Mouse (Mus musculus) testis, postnatal 14 days (tissue): ENCODE data around the gene Pla2g5.
A peak's percentile ranks its signal among the peaks of the same experiment; 100 is the strongest.
"Not testable (repeated sequence)": the region's sequence is repeated elsewhere in the genome, so short reads cannot be mapped to it uniquely, and the experiment has no call there.

Experiments
- DNase-seq: peaks from one replicate; pipeline ENCODE4 v3.0.0; 2021; ENCODE audit warnings: low spot score

Pla2g5 gene

DNA sequence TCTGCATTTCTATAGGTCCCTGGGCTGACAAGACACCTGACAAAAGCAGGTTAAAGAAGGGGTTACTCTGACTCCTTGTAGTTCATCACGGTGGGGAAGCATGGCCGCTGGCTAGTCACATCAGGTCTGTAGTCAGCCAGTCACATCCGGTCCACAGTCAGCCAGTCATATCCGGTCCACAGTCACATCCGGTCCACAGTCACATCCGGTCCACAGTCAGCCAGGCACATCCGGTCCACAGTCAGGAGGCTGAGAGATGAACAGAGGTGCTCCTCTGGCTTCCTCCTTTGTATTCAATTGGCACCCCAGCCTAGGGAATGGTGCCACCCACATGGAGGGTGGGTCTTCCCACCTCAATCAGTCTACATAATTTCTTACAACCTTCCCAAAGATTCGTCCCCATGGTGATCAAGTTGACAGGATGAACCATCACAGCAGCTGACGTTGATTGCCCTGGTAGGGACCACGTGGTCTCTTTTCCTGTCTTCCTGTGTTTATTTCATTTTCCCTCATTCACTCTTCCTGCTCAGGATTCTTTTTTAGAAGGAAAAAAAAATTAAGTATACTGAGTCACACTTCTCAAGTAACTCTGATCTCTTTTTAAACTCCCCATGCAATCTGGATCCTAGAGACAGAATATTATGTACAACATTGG lies at the start of gene Pla2g5:
TSS of gene Pla2g5 (minus strand) at position 139 of the 655 bp plus-strand sequence.
- no peak for DNase-seq

DNA sequence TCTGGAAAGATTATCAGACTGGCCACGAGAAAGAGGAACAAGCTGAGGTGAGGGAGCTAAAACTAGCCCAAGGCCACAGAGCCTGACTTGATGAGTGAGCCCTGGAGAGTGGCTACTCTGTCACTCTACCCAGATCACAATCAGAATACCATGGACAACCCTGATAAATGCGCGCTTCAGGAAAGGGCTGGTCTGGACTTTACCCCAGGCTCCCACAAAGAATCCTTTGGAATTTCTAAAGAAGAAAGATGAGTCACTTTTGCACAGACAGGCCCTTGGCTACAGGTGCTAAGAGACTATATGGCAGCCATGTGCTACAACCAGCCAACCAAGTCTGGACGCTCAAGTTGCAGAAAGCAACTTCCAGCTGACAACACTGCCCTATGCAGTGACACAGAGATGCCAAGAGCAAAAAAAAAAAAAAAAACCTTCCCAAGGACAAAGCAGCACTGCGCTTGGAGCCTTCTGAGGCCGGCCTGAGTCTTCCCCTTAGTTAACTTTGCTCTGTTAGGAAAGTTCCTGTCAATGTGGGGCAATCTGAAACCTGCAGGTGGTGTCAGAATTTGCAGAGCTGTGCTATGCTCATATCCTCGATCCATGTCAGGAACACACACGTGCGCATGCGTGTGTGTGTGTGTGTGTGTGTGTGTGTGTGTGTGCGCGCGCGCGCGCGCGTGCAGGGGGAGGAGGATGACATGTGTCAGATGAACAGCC lies 42.5 kb upstream of the Pla2g5 start:
- DNase-seq = no peak

DNA sequence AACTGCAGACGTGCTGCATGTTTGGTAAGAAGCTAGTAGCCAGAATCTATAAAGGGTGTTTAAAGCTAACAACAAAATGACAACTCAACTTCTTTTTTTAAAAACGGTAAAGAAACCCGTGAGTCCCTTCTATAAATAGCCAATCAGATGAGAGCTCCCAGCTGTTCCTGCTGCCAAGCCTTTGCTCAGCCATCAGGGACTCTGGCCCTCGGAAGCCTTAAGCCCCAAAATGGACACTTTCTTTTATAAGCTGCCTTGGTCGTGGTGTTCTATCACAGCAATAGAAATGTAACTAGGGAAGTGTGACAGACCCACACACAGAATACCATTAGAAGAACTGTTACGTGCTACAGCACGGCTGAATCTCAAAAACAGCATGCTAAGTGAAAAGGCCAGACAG lies 36.1 kb upstream of the Pla2g5 start:
- no peak for DNase-seq

DNA sequence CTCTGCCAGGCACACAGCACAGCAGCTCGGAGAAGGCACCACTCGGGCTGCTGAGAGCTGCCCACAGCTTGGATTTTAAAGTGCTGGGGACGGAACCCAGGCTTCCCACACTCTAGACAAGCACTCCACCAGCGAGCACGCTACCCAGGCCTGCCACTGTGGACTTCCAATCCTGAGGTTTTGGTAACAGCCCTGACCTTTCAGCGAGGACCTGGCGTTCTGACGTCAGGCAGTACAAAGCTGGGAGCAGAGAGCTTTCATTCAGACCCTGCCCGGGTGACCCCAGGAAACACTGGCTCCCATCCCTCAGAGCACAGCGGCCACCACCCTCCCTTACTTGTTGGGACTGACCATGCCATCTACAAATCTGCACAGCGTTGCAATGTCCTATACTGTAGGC lies 30.5 kb upstream of the Pla2g5 start:
- DNase-seq = not testable (repeated sequence)

DNA sequence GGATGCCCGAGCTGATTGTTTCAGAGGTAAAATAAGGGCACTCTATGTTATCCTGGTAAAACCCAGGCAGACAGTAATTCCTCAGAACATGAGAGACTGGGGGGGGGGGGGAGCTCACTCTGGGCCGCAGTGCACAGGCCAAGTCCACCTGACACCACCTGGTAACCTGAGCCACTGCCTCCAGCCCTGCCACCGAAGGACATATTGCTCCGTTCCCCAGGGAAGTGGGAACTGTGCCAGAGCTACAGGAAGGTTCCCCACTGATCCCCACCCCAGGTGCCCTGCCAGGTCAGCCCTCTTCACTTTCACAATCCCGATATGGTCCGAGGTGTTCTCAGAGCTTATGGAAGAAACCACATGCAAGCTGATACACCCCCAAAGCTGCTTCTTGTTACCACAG lies 29.4 kb upstream of the Pla2g5 start:
- no peak for DNase-seq

DNA sequence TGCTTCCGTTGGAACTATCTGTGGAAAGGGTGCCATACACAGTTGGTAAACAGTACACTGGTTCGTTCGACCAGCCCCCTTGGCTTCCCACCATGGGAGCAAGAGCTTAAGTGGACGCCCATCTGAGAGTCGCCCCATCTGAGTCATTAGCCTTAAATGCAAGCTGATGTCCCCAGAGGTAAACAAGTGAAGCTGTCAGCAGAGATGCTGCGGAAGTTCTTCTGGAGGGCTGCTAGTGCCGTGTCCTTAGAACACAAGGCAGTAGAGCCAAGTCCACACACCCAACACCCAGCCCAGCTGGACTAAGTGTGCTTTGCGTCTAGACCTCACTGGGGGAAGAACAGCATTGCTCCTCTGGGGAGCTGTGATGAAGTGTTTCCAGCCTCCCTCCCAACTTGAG lies 26.4 kb upstream of the Pla2g5 start:
- peak; percentile 34 for DNase-seq

DNA sequence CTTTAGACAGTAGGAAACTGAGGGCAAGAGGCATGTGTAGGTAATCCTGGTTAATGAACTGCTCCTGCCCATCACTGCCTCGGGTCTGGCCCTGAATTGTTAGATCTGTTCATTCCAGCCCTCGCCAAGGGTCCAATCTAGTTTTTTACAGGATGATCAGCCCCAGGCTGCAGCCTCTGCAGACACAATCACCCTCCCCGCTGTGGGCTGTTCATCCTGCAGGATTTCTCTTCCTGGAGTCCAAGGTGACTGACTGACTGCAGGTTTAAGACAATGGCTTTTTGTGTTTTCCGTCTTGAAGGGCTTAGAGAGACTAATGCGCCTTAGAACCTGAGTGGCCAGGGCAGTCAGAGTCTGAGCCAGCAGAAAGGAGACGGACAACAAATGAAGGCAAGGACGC lies 25.9 kb upstream of the Pla2g5 start:
- DNase-seq = no peak

DNA sequence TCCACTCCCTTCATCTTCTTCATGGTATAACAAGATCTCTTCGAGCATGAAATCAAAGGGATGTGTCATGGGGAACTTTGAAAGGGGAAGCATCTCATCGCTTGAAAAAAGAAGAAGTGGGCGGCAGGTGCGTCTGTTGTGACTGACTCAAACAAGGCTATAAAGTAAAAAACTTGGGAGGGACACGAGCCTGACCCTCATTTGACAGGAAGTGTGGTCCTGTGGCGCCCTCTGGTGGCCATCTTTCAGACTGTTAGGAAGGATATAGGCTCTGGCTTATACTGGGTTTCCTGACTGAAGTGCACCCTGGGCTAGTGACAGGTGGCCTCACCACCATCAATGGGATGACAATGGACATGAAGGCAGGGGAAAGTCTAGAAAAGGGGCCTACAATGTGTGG lies 21.0 kb upstream of the Pla2g5 start:
- peak; percentile 69 for DNase-seq

DNA sequence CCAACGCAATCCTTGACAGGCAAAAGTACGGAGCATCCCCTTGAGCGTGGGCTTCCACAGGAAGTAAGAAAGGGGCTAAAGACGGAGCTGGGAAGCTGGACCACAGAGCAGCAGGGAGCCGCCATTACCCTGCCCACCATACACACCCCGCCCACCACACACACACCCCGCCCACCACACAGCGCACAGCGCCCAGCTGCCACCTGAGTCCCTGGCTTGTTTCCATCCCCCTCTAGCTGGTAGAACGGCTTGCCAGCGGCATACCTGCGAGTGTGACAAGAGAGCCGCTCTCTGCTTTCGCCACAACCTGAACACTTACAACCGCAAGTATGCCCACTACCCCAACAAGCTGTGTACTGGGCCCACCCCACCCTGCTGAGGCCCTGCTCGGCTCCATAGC lies 18.9 kb upstream of the Pla2g5 start:
- no peak for DNase-seq

DNA sequence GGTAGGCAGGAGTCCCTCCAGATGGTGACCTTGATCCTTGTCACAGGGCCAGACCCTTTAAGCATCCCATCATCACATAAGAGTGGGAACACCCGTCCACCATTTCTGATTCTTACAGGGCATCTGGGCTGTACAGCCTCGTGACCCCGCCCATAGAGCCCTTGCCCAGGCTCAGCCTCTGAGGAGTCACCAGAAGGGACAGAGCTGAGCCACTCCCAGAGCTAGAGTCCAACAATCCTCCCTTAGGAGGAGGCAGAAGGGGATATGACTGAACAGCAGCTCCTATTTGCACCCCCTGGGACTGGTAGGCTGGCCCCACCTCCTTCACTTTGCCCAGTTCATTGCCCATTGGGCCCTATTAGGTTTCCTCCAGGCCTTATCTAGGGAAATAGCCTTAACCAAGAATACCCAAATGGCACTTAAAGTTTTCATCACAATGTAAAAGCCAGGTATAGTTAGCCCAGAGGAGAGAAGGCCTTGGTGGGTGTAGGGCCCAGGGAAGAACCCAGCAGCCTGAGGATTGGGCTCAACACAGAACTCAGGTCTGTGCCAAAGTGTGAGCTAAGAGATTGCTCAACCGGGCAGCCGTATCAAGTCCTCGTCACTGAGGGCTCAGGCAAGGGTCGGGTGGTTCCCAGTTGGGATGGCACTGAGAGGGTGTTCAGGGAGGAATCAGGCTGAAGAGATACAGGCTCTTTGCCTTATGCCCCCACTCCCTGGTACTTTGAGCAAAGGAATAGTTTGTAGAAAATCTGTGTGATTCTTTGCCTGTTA lies 17.7 kb upstream of the Pla2g5 start:
- no peak for DNase-seq

DNA sequence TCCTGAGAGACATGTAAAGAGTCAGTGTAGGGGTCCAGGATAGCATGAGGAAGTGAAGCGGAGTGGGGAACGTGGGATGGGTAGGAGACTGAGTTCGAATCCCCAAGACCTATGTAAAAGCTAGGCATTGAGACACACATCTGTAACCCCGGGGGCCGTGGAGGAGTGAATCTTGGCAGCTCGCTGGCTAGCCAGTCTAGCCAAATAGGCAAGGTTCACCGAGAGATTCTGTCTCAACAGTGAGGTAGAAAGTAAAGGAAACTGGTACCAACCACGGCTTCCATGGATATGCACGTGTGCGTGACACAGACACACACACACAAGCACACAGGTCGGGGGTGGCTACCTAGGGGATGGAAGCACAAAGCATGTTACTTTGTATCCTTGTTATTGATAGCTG lies 16.5 kb upstream of the Pla2g5 start:
- no peak for DNase-seq

DNA sequence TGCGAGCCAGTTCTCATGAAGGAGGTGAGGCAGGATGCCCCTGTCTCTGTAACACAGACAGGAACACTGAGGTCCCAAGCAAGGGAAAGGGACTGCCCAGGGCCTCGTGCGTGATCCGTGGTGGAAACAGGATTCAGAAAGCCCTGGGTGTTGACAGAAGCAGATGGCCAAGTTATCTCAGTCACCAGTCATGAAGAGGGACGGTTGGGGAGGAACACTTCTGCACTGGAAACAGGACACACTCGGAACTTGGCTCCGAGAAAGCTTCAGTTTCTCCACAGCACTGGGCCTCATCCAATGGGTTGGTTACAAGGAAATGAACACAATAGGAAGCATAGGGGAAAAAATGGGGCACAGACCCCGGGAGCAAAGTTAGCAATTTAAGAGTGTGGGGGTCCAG lies 15.5 kb upstream of the Pla2g5 start:
- DNase-seq = no peak

DNA sequence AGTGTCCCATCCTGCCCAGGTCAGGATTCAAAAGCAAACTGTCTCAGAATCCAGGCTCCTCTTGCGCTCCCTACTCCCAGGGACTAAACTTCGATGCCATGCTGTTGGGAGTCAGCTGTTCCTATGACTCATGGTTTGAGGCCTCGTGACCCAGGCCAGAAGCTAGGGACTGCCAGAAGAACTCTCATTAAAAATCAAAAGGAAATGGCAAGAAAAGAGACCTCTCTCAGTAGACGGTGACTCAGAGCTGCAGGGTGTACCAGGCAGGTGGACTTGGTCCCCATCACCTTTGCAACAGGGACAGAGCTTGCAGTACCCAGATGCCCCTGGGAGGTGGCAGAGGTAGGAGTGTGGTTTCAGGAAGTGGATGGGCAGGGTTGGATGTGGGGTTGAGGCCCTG lies 14.4 kb upstream of the Pla2g5 start, which contains the start of gene Pla2g2e:
TSS of gene Pla2g2e (plus strand) at position 212 of the 400 bp plus-strand sequence.
- no peak for DNase-seq

DNA sequence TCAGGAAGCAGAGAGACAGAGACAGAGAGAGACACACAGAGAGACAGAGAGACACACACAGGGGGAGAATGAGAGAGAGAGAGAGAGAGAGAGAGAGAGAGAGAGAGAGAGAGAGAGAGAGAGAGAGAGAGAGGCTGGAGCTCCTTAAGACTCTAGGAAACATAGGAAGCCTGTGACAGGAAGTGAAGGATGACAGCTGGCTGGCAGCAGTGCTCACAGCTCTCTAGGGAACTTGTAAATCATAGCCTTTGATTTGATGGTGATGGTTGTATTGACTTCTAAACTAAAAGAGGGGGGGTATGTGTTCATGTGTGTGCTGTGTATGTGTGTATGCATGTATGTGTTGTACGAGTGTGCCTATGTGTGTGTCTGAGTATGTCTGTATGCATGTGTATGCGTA lies 12.7 kb upstream of the Pla2g5 start:
- no peak for DNase-seq

DNA sequence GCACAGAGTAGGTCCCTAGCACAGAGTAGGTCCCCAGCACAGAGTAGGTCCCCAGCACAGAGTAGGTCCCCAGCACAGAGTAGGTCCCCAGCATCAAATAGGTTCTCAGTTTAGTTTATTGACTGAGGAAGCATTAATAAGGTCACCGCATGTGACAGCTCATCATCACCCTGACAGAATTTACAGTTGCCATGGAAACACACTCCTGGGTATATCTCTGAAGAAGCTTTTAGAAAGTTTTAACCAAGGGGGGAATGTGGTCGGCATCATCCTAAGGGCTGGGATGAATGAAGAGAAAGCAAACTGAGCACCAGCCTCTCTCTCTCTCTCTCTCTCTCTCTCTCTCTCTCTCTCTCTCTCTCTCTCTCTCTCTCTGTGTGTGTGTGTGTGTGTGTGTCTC lies 12.0 kb upstream of the Pla2g5 start:
- DNase-seq = not testable (repeated sequence)

DNA sequence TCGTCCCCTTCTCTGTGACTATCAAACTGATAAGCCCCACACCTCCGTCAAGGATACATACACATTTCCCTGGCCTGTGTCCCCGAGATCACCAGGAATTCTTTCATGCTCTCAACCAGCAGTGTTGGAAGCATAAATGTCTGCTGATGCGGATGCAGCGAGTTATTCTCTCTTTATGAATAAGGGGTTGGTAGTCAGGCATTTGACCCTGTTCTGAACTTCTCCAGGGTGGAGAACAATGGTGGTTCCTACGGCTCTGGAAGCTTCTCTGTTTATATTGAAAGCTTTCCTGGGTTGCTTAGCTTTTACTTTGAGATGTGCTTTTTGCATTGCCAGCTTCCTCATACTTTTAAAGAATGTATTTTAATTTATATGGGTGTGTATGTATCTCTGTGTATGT lies 10.6 kb upstream of the Pla2g5 start, which contains the start of gene Gm13030:
TSS of gene Gm13030 (minus strand) at position 101 of the 400 bp plus-strand sequence.
- no peak for DNase-seq

DNA sequence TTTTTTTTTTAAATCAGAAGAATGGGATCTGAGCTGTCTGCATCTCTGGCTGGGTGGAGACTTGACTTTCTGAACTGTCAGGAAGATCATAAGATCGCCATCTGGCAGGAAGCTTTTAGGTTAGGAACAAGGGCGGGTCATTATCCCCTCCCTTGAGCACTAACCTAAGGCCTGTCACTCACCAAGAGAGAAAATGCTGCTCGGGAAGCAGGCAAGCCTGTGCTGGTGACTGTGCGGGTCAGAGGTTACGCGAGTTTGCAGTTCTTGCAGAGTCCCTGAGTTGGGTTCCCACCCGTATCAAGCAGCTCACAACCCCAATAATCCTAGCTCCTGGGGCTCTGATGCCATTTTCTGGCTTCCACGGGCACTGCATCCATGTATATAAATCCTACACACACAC lies 5.4 kb upstream of the Pla2g5 start:
- no peak for DNase-seq

DNA sequence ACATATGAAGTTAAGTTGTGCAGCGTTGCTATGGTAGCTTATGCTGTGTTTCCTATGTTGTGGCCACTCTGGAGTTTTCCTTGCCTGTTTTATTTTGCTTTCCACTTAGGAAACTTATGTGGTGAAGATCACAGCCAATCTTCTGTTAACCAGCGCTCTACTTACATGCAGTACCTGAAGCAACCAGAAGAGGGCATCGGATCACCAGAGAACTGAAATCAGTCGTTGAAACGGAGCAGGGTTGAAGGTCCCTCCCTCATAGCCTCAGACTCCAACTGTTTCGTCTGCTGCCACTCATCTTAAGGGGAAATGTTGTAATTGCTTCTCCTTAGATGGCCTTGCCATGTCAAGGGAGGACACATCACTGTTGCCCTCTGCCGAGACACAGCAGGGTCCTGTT lies 3.1 kb upstream of the Pla2g5 start:
- peak; percentile 65 for DNase-seq

DNA sequence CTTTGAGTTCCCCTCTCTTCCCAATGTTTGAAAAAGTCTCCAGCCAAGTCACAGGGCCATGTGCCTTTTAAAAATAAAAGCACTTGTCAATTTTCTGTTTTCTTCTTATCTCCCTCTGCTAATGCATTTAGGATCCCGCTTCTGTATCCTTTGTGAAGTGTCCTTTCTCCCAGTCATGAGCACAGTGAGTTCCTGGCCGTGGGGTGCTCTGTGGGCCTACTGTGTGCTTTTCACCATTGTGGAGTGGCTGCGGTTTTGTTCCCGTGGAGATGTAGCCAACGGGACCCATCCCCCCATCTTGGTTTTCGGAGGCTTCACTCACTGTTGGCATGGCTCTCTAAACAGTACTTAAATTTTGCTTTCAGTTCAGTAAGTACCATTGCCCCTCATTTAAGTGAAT lies 2.7 kb upstream of the Pla2g5 start:
- no peak for DNase-seq

DNA sequence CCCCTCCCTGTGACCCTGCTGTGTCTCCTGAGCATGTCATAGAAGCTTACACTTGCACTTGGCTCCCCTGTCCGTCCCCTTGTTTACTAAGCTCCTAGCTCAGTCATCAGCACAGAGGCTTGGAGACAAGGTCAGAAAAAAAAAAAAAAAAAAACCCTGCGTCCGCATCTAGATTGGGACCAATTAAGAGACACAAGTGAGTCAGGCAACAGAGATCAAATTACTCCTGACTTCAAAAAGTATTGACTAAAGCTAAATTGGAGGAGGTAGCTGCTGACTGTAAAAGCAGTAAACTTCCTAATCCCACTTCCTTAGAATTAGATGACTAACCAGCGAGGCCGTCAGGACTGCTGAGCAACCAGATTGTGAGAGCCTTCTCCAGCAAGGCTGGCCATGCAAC lies 1.8 kb upstream of the Pla2g5 start:
- no peak for DNase-seq

DNA sequence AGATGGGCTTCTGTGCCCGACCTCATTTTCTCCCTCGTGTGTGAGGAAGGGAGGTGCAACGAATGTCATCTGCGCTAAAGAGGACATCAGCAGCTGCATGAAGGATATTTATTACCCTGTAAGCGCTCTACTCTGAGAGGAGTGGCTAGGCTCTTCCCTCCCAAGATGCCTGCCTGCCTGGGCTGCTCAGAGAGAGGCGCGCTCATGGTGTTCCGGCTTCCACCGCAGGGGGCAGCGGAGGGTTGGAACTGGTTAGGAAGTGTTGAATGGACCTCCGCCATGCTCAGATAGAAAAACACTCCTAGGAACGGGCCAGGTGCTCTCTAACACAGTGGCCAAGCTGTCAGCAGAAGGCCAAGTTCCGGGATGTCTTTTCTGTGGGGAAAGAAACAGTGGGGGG lies 3.6 kb downstream of the Pla2g5 start:
- DNase-seq = no peak

DNA sequence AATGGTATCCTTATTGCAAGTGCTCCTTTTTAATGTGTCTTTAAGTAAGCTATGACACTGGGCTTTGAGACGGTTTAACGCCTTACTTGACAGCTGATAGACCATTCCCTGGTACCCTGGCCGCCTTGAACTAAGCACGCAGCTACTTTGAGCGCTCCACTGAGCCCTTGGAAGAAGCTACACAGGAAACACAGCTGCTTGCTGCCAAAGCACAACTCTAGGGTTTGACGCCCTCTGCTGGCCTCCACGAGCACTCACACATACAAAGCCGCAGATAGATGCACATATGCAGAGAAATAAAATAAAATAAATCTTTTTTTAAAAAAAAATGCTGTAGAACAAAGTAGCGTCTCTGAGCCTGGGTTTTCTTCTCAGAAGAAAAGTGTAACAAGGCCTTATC lies 4.0 kb downstream of the Pla2g5 start:
- no peak for DNase-seq

DNA sequence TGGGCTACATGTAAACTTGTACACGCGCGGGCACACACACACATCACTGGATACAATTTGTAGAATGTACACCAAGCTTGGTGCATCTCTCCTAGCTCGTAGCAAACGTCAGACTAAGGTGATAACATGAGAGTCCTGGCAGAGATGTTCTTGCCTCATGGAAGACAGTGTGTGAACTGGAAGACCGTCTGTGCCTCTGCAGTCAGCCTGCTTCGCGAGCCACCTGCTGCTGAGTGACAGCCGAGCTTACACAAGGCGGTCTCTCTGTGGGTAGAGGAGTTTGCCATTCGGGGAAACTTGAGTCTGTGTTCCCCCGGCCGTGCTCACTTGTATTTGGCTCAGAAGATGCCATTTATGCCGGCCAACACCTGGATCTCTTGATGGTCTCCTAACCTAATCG lies 4.8 kb downstream of the Pla2g5 start:
- DNase-seq = no peak
